Mouse (Mus musculus) layer of hippocampus, adult 2 months (tissue): Measurements from ENCODE around the gene Slc35f2. TPM values are rescaled to one million over a fixed set of nuclear protein-coding genes. Genes with fewer than 3 reads are reported as not detected.
A peak's percentile ranks its signal among the peaks of the same experiment; 100 is the strongest.

Experiments used
- DNase-seq, 2 experiments: peaks; one replicate each; pipeline ENCODE4 v3.0.0; 2022; ENCODE audit warnings: low spot score in 2 of 2
- H3K27ac ChIP-seq: fragments of 200-600 bp; 2 replicates; pipeline ENCODE4 v1.8.1; 2022
- H3K4me3 ChIP-seq: fragments of 200-600 bp; 2 replicates; pipeline ENCODE4 v1.8.1; 2022; ENCODE audit warnings: mild to moderate bottlenecking
- CTCF ChIP-seq: fragments of 200-600 bp; conservative IDR thresholded peaks from 2 replicates; pipeline ENCODE4 v1.8.1; 2022; ENCODE audit warnings: antibody characterized with exemption, mild to moderate bottlenecking, moderate library complexity
- long read RNA-seq, 2 experiments: library from polyadenylated mRNA; stranded (forward); transcript quantifications; one replicate each; pipeline ENCODE4 v2.0.0; 2021; ENCODE audit warnings: borderline mapping rate in 2 of 2
- total RNA-seq, 2 experiments: library from RNA; stranded (reverse); gene quantifications; 2 replicates each; pipeline ENCODE4 v1.2.3; 2021

Slc35f2 gene
- total RNA-seq, result 1 to 10 TPM; 4.7 to 5.0 TPM
- long read RNA-seq, experiment 1, partial matches to known transcripts, result 0 of 2 reads
- long read RNA-seq, experiment 1, other reads (novel, unspliced or antisense), result 0 of 2 reads
- long read RNA-seq, experiment 2, partial matches to known transcripts, result 0 of 5 reads
- long read RNA-seq, experiment 2, other reads (novel, unspliced or antisense), result 1 of 5 reads

GRCm38 (mm10) chr9:53771344-53772021 lies at the start of gene Slc35f2:
Gene Slc35f2 (plus strand): TSS chr9:53771538.
- DNase-seq, result peak; percentile 2 to 17
- Histone ChIP-seq H3K4me3 (peak within 1 kb of the TSS; percentile 60), H3K27ac (peak within 1 kb of the TSS; percentile 73)
- peak; percentile 17; the same call in 1 of the 2 replicates for TF ChIP-seq CTCF

GRCm38 (mm10) chr9:53740829-53741404 lies 30.4 kb upstream of the Slc35f2 start:
- DNase-seq, result no peak
- no peak for TF ChIP-seq CTCF
- Histone ChIP-seq H3K4me3 (no peak overlapping the region), H3K27ac (no peak overlapping the region)

- TF ChIP-seq CTCF, result no peak
- Histone ChIP-seq H3K27ac (no peak overlapping the region), H3K4me3 (no peak overlapping the region)
- no peak for DNase-seq
These were observed 20.9 kb upstream of the Slc35f2 start for GRCm38 (mm10) chr9:53750411-53750810.

- TF ChIP-seq CTCF, result peak; percentile 73
- Histone ChIP-seq H3K27ac (no peak overlapping the region), H3K4me3 (no peak overlapping the region)
- DNase-seq, result no peak
These were observed 20.4 kb upstream of the Slc35f2 start for GRCm38 (mm10) chr9:53750899-53751298.

GRCm38 (mm10) chr9:53754801-53755200 lies 16.5 kb upstream of the Slc35f2 start:
- no peak for DNase-seq
- no peak for TF ChIP-seq CTCF
- Histone ChIP-seq H3K27ac (no peak overlapping the region), H3K4me3 (no peak overlapping the region)

GRCm38 (mm10) chr9:53758142-53758541 lies 13.2 kb upstream of the Slc35f2 start:
- no peak overlapping the region for H3K4me3 ChIP-seq
- no peak for DNase-seq
- TF ChIP-seq CTCF, result no peak
- no peak overlapping the region for H3K27ac ChIP-seq

GRCm38 (mm10) chr9:53764697-53765096 lies 6.6 kb upstream of the Slc35f2 start:
- TF ChIP-seq CTCF, result no peak
- H3K4me3 ChIP-seq, result no peak overlapping the region
- no peak for DNase-seq
- no peak overlapping the region for H3K27ac ChIP-seq

- no peak for DNase-seq
- H3K27ac ChIP-seq, result no peak overlapping the region
- no peak for TF ChIP-seq CTCF
- H3K4me3 ChIP-seq, result no peak overlapping the region
These were observed 2.9 kb upstream of the Slc35f2 start for GRCm38 (mm10) chr9:53768486-53768885.

- H3K27ac ChIP-seq, result peak overlapping the region; percentile 73; the same call in 1 of the 2 replicates
- TF ChIP-seq CTCF, result no peak
- peak overlapping the region; percentile 60 for H3K4me3 ChIP-seq
- DNase-seq, result no peak
These were observed 481 bp upstream of the Slc35f2 start for GRCm38 (mm10) chr9:53770771-53771343.

- Histone ChIP-seq H3K4me3 (peak overlapping the region; percentile 60), H3K27ac (peak overlapping the region; percentile 73)
- DNase-seq, result no peak
- no peak for TF ChIP-seq CTCF
These were observed 803 bp downstream of the Slc35f2 start for GRCm38 (mm10) chr9:53772121-53772561.

- Histone ChIP-seq H3K27ac (no peak overlapping the region), H3K4me3 (no peak overlapping the region)
- no peak for TF ChIP-seq CTCF
- DNase-seq, result no peak
These were observed 4.2 kb downstream of the Slc35f2 start for GRCm38 (mm10) chr9:53775511-53775910.

GRCm38 (mm10) chr9:53786561-53787407 lies 15.4 kb downstream of the Slc35f2 start:
- peak overlapping the region; percentile 74 for H3K27ac ChIP-seq
- no peak for DNase-seq
- peak; percentile 33 for TF ChIP-seq CTCF
- H3K4me3 ChIP-seq, result no peak overlapping the region
